Mouse (Mus musculus) adrenal gland, adult (tissue): Measurements from ENCODE around the gene Qdpr.
A peak's percentile ranks its signal among the peaks of the same experiment; 100 is the strongest.

Experiments used
- DNase-seq, 2 experiments: peaks; one replicate each; pipeline ENCODE4 v3.0.0; 2022 to 2023; ENCODE audit warnings: low spot score in 1 of 2; ENCODE audit not compliant: inconsistent age in 2 of 2

Qdpr gene

DNA sequence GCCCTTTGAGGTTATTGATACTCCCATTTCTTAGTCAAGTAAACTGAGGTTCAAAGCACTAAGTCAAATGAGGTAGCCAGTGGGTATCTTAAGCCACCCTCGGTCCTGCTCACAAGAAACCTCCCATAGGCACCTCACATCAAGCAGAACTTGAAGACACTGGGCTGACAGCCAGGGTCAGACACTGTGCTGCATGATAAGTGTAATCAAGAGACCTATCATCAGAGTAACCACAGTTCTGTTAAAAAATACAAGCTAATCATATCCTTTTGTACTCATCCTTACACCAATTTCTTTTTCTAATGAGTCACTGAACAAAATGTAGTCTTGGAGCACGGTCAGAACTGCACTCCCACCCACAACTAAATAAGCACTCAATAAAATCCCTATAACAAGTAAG is 43.9 kb downstream of the Qdpr start:
- DNase-seq, result peak in 1 of 2 experiments; percentile 11

GRCm38 (mm10) chr5:45402632-45403031 is 47.4 kb downstream of the Qdpr start:
- peak; percentile 62 to 90 for DNase-seq

GRCm38 (mm10) chr5:45384034-45384812 is 65.8 kb downstream of the Qdpr start:
- DNase-seq, result no peak
